Mouse (Mus musculus): Measurements from ENCODE around the gene Arhgef25.

GRCm38 (mm10) chr10:127179871-127180694, 9.8 kb downstream of the Arhgef25 start, which contains the start of gene Slc26a10:
- TF ChIP-seq CTCF (IDR thresholded peaks at IDR 0.05; ENCODE audit: low read depth) (no peak), EP300 (IDR thresholded peaks at IDR 0.05; ENCODE audit: low read depth) (no peak)
